Mouse (Mus musculus): ENCODE data around the gene Nprl3. TPM values are rescaled to one million over a fixed set of nuclear protein-coding genes. Genes with fewer than 3 reads are reported as not detected.

Gene Nprl3
- total and polyA plus RNA-seq, 3 experiments, result 27.1 to 59.5 (median 27.2) TPM

DNA sequence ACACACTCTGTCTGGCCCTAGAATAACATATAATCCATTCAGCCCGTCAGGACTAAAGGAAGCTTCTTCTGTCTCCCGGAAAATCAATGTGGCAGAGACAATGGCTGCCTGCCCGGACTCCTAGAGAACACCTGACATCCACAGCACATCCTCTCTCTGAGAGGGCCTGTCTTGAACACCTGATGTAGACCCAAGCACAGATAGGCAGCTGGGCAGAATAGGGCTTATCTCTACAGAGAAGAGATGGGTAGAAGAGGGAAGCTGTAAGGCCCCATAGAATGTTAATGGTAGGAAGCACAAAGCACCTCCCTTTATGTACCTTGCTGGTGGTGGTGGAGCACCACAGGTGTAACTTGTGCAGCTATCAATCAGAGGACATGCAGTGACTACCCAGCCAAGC is 25.3 kb downstream of the Nprl3 start:
- WGBS, result 81% methylated on average over 3 of the region's 3 CpGs
- H3K9ac ChIP-seq (ENCODE audit: low read depth, low read length), result no peak overlapping the region
- H3K79me2 ChIP-seq (replicated peaks; ENCODE audit: control insufficient read depth, insufficient read depth, low read length), result no peaks in the 10 kb centered on the region
- no peaks in the 10 kb centered on the region for H3K27me3 ChIP-seq (ENCODE audit: control insufficient read depth, insufficient read depth, low read length)
- TF ChIP-seq POLR2A (IDR thresholded peaks at IDR 0.05; ENCODE audit: insufficient read depth, low read depth, low read length) (no peak), EP300 (IDR thresholded peaks at IDR 0.05; ENCODE audit: insufficient read depth, low read depth, low read length) (no peak), CTCF (IDR thresholded peaks at IDR 0.05) (no peak)
- intact Hi-C loops (cut with DNase I), result no loop called here
- no peak overlapping the region for H3K4me3 ChIP-seq
- DNase-seq, result no peak
- no peaks in the 10 kb centered on the region for H3K36me3 ChIP-seq (ENCODE audit: control insufficient read depth, insufficient read depth, low read length)
- H3K4me1 ChIP-seq (ENCODE audit: control insufficient read depth, insufficient read depth, low read length), result peaks cover 9% of the 10 kb centered on the region
- no peak overlapping the region for H3K27ac ChIP-seq

DNA sequence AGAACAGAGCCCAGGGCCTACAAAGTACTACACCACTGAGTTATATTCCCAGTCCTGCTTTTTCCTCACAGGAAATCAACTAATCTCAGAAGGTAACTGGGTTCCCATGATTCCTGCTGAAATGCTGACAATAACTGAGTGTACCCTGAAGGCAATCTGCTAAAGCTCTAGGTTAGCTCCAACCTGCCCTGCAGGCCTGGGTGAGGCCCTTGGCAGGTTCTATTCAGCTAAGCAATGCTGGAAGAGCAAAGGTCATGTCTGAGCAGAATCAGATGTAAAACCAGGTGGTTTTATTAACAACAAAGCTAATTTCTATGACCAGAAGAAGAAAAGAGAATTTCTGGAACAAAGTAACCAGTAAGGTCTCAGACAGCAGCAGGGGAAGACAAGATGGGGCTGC is 26.1 kb downstream of the Nprl3 start:
- H3K27me3 ChIP-seq (ENCODE audit: control insufficient read depth, insufficient read depth, low read length), result no peaks in the 10 kb centered on the region
- H3K4me1 ChIP-seq (ENCODE audit: control insufficient read depth, insufficient read depth, low read length), result peaks cover 12% of the 10 kb centered on the region
- H3K9ac ChIP-seq (ENCODE audit: low read depth, low read length), result no peak overlapping the region
- no peak for DNase-seq
- H3K36me3 ChIP-seq (ENCODE audit: control insufficient read depth, insufficient read depth, low read length), result no peaks in the 10 kb centered on the region
- no peak overlapping the region for H3K4me3 ChIP-seq
- H3K79me2 ChIP-seq (replicated peaks; ENCODE audit: control insufficient read depth, insufficient read depth, low read length), result no peaks in the 10 kb centered on the region
- TF ChIP-seq CTCF (IDR thresholded peaks at IDR 0.05) (no peak), EP300 (IDR thresholded peaks at IDR 0.05; ENCODE audit: insufficient read depth, low read depth, low read length) (no peak), POLR2A (IDR thresholded peaks at IDR 0.05; ENCODE audit: insufficient read depth, low read depth, low read length) (no peak)
- intact Hi-C loops (cut with DNase I), result no loop called here
- no peak overlapping the region for H3K27ac ChIP-seq

- TF ChIP-seq EP300 (IDR thresholded peaks at IDR 0.05; ENCODE audit: insufficient read depth, low read depth, low read length) (peak; percentile 95), CTCF (IDR thresholded peaks at IDR 0.05) (no peak), POLR2A (IDR thresholded peaks at IDR 0.05; ENCODE audit: insufficient read depth, low read depth, low read length) (no peak)
- Histone ChIP-seq H3K9ac (ENCODE audit: low read depth, low read length) (no peak overlapping the region), H3K79me2 (replicated peaks; ENCODE audit: control insufficient read depth, insufficient read depth, low read length) (no peaks in the 10 kb centered on the region), H3K27ac (no peak overlapping the region), H3K27me3 (ENCODE audit: control insufficient read depth, insufficient read depth, low read length) (no peaks in the 10 kb centered on the region), H3K4me1 (ENCODE audit: control insufficient read depth, insufficient read depth, low read length) (peaks cover 8% of the 10 kb centered on the region), H3K4me3 (no peak overlapping the region), H3K36me3 (ENCODE audit: control insufficient read depth, insufficient read depth, low read length) (no peaks in the 10 kb centered on the region)
- DNase-seq, result peak; percentile 72 to 83
- 52% methylated on average over 5 of the region's 5 CpGs for WGBS
- intact Hi-C loops (cut with DNase I), result loop anchor here (1.0 to 5.0 kb wide), 3 partner anchors 21 to 56 kb away; partner anchors contain the start of gene Hbq1b
These were observed 29.2 kb downstream of the Nprl3 start for GRCm38 (mm10) chr11:32238093-32238860.

DNA sequence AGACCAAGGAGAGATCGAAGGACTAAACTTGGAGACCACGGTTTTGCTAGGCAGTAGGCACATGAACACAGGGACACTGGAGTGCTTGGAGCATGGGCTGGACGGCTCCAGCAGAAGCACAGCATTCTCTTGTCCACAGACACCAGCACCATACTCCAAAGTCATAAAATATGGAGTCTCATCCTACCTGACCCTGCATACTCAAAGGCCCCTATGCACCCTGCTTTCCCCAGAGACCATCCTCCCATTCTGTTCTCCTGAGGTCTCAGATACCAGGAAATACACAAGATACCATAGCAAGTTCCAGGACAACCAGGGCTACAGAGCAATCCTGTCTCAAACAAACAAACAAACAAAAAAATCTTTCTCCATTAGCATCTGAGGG is 30.1 kb downstream of the Nprl3 start:
- intact Hi-C loops (cut with DNase I), result loop anchor here (5.0 kb wide), 1 partner anchor 50 kb away; the partner anchor contains the start of gene Hbq1b
- WGBS, result 84% methylated on average over 3 of the region's 3 CpGs

DNA sequence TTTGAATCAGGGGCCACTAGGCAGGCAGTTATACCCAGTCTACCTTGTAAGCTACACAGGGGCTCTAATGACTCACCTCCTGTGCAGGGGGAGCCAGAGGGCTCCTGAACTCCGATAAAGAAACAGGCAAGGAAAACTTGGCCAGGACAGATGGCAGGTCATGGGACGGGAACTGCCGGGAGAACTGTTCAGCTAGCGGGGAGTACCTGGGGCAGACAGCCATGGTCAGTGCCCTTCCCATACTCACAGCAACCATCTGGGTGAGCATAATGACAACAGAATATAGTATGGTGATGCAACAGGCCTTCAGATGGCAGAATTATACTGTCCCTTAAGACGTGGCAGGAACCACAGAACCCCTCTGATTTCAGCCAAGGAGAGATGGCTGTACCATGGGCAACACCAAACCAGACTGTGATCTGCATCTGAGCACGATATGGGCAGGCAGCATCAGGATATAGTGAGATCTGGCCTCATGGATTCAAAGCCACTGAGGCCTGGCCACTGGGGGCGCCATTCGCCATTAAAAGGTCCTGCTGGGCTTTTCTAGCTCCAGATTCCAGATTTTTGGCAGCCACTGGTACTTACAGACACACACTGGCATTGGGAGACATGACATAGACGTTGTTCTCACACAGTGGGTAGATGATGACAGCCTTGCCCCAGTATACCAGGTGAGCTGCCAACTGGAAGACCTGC is 30.6 kb downstream of the Nprl3 start:
- Histone ChIP-seq H3K79me2 (replicated peaks; ENCODE audit: control insufficient read depth, insufficient read depth, low read length) (no peaks in the 10 kb centered on the region), H3K4me3 (no peak overlapping the region), H3K27me3 (ENCODE audit: control insufficient read depth, insufficient read depth, low read length) (no peaks in the 10 kb centered on the region), H3K4me1 (ENCODE audit: control insufficient read depth, insufficient read depth, low read length) (peaks cover 6% of the 10 kb centered on the region), H3K9ac (ENCODE audit: low read depth, low read length) (no peak overlapping the region), H3K36me3 (ENCODE audit: control insufficient read depth, insufficient read depth, low read length) (no peaks in the 10 kb centered on the region), H3K27ac (no peak overlapping the region)
- peak; percentile 48 to 69 for DNase-seq
- WGBS, result 50% methylated on average over 9 of the region's 9 CpGs
- TF ChIP-seq EP300 (IDR thresholded peaks at IDR 0.05; ENCODE audit: insufficient read depth, low read depth, low read length) (no peak), CTCF (IDR thresholded peaks at IDR 0.05) (peak; percentile 82), POLR2A (IDR thresholded peaks at IDR 0.05; ENCODE audit: insufficient read depth, low read depth, low read length) (no peak)
- intact Hi-C loops (cut with DNase I), result loop anchor here (5.0 kb wide), 1 partner anchor 50 kb away; the partner anchor contains the start of gene Hbq1b

More for the DNA sequence above, 30.1 kb downstream of the Nprl3 start:
- TF ChIP-seq POLR2A (IDR thresholded peaks at IDR 0.05; ENCODE audit: insufficient read depth, low read depth, low read length), result no peak
- TF ChIP-seq EP300 (IDR thresholded peaks at IDR 0.05; ENCODE audit: insufficient read depth, low read depth, low read length), result no peak
- TF ChIP-seq CTCF (IDR thresholded peaks at IDR 0.05), result no peak
- Histone ChIP-seq H3K36me3 (ENCODE audit: control insufficient read depth, insufficient read depth, low read length) (no peaks in the 10 kb centered on the region), H3K4me1 (ENCODE audit: control insufficient read depth, insufficient read depth, low read length) (peaks cover 6% of the 10 kb centered on the region), H3K79me2 (replicated peaks; ENCODE audit: control insufficient read depth, insufficient read depth, low read length) (no peaks in the 10 kb centered on the region), H3K4me3 (no peak overlapping the region), H3K9ac (ENCODE audit: low read depth, low read length) (no peak overlapping the region), H3K27me3 (ENCODE audit: control insufficient read depth, insufficient read depth, low read length) (no peaks in the 10 kb centered on the region), H3K27ac (no peak overlapping the region)
- DNase-seq, result no peak

DNA sequence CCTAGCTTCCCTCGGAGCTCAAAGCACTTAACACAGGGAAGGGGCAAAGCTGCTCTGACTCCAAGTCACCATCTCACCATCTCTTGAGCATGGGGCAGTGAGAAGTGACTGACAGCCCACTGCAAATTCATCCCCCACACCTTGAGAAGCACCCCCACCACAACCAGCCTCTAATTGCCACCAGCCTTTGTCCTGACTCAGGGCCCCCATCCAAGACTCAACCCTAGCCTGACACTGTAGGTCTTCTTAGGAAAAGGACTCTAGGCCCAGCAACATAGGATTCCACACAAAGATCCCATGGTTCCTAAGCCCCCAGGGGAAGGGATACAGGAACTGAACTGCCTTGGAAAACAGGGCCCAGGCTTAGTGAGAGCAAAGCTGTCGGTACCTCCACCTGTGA is 31.4 kb downstream of the Nprl3 start:
- H3K36me3 ChIP-seq (ENCODE audit: control insufficient read depth, insufficient read depth, low read length), result no peaks in the 10 kb centered on the region

More for the DNA sequence above, 31.4 kb downstream of the Nprl3 start:
- peaks cover 6% of the 10 kb centered on the region for H3K4me1 ChIP-seq (ENCODE audit: control insufficient read depth, insufficient read depth, low read length)
- no peaks in the 10 kb centered on the region for H3K27me3 ChIP-seq (ENCODE audit: control insufficient read depth, insufficient read depth, low read length)
- no peak overlapping the region for H3K27ac ChIP-seq
- 58% methylated on average over 2 of the region's 2 CpGs for WGBS
- no peaks in the 10 kb centered on the region for H3K79me2 ChIP-seq (replicated peaks; ENCODE audit: control insufficient read depth, insufficient read depth, low read length)
- no peak overlapping the region for H3K4me3 ChIP-seq
- no peak for TF ChIP-seq CTCF (IDR thresholded peaks at IDR 0.05)
- no peak for TF ChIP-seq EP300 (IDR thresholded peaks at IDR 0.05; ENCODE audit: insufficient read depth, low read depth, low read length)
- no peak for TF ChIP-seq POLR2A (IDR thresholded peaks at IDR 0.05; ENCODE audit: insufficient read depth, low read depth, low read length)
- intact Hi-C loops (cut with DNase I), result loop anchor here (5.0 kb wide), 1 partner anchor 51 kb away; the partner anchor contains the start of gene Hbq1b
- DNase-seq, result no peak
- no peak overlapping the region; the same call in 1 of the 2 replicates for H3K9ac ChIP-seq (ENCODE audit: low read depth, low read length)
